Mouse (Mus musculus): Measurements from ENCODE around the gene Zfp708. TPM values are rescaled to one million over a fixed set of nuclear protein-coding genes. Genes with fewer than 3 reads are reported as not detected.

Gene Zfp708
- polyA plus RNA-seq, 1 experiment from 2014 or later = 6.0 TPM

- peaks cover 7% of the 10 kb centered on the region; the same call in 1 of the 2 replicates for H3K9me3 ChIP-seq
- H3K36me3 ChIP-seq (replicated peaks) = peaks cover 23% of the 10 kb centered on the region
- H3K4me1 ChIP-seq = peaks cover 7% of the 10 kb centered on the region; the same call in 1 of the 2 replicates
- WGBS = 79% methylated on average over 1 of the region's 1 CpGs
- no peak overlapping the region for H3K27ac ChIP-seq (replicated peaks)
- no peak for DNase-seq (ENCODE audit: low spot score)
- H3K4me3 ChIP-seq = peak overlapping the region; percentile 76
- no peaks in the 10 kb centered on the region for H3K27me3 ChIP-seq (replicated peaks; ENCODE audit: low read depth, poor library complexity, severe bottlenecking)
Observed at GRCm38 (mm10) chr13:67081946-67082345, 15.8 kb downstream of the Zfp708 start.

- Histone ChIP-seq H3K27ac (replicated peaks) (peak overlapping the region; percentile 93), H3K36me3 (replicated peaks) (peaks cover 30% of the 10 kb centered on the region), H3K4me3 (peak overlapping the region; percentile 76), H3K9me3 (peaks cover 8% of the 10 kb centered on the region; the same call in 1 of the 2 replicates), H3K4me1 (peaks cover 7% of the 10 kb centered on the region; the same call in 1 of the 2 replicates), H3K27me3 (replicated peaks; ENCODE audit: low read depth, poor library complexity, severe bottlenecking) (no peaks in the 10 kb centered on the region)
- WGBS = under 1% methylated on average over 24 of the region's 24 CpGs
- peak; percentile 88 for DNase-seq (ENCODE audit: low spot score)
Observed at GRCm38 (mm10) chr13:67081142-67081713, 16.5 kb downstream of the Zfp708 start.

GRCm38 (mm10) chr13:67077244-67077643 lies 20.5 kb downstream of the Zfp708 start:
- Histone ChIP-seq H3K36me3 (replicated peaks) (peaks cover 63% of the 10 kb centered on the region), H3K9me3 (peaks cover 32% of the 10 kb centered on the region; the same call in 1 of the 2 replicates), H3K4me3 (no peak overlapping the region), H3K27ac (replicated peaks) (no peak overlapping the region), H3K27me3 (replicated peaks; ENCODE audit: low read depth, poor library complexity, severe bottlenecking) (no peaks in the 10 kb centered on the region), H3K4me1 (peaks cover 7% of the 10 kb centered on the region; the same call in 1 of the 2 replicates)
- 92% methylated on average over 2 of the region's 2 CpGs for WGBS
- no peak for DNase-seq (ENCODE audit: low spot score)

GRCm38 (mm10) chr13:67072786-67073185 lies 25.0 kb downstream of the Zfp708 start:
- Histone ChIP-seq H3K9me3 (peaks cover 67% of the 10 kb centered on the region), H3K36me3 (replicated peaks) (peaks cover 93% of the 10 kb centered on the region)
- WGBS = 92% methylated on average over 2 of the region's 2 CpGs

GRCm38 (mm10) chr13:67065386-67065785 lies 32.4 kb downstream of the Zfp708 start:
- no peak overlapping the region for H3K27ac ChIP-seq (replicated peaks)
- H3K4me1 ChIP-seq = peaks cover under 1% of the 10 kb centered on the region; the same call in 1 of the 2 replicates
- no peak for DNase-seq (ENCODE audit: low spot score)
- peaks cover 29% of the 10 kb centered on the region for H3K9me3 ChIP-seq
- peaks cover 38% of the 10 kb centered on the region for H3K36me3 ChIP-seq (replicated peaks)
- H3K27me3 ChIP-seq (replicated peaks; ENCODE audit: low read depth, poor library complexity, severe bottlenecking) = no peaks in the 10 kb centered on the region
- H3K4me3 ChIP-seq = no peak overlapping the region
- WGBS = 88% methylated on average over 8 of the region's 8 CpGs

More at GRCm38 (mm10) chr13:67072786-67073185, 25.0 kb downstream of the Zfp708 start:
- no peaks in the 10 kb centered on the region for H3K27me3 ChIP-seq (replicated peaks; ENCODE audit: low read depth, poor library complexity, severe bottlenecking)
- no peaks in the 10 kb centered on the region for H3K4me1 ChIP-seq
- no peak overlapping the region for H3K4me3 ChIP-seq
- H3K27ac ChIP-seq (replicated peaks) = no peak overlapping the region
- DNase-seq (ENCODE audit: low spot score) = no peak

- WGBS = 60% methylated on average over 7 of the region's 7 CpGs
- H3K36me3 ChIP-seq (replicated peaks) = peaks cover 9% of the 10 kb centered on the region
Observed at GRCm38 (mm10) chr13:67062427-67062826, 35.3 kb downstream of the Zfp708 start.

GRCm38 (mm10) chr13:67060786-67061358 lies 36.9 kb downstream of the Zfp708 start, which contains the start of gene Zfp712:
Gene Zfp712 (minus strand): TSS chr13:67061170.
- H3K4me1 ChIP-seq = peaks cover 6% of the 10 kb centered on the region; the same call in 1 of the 2 replicates
- peak within 1 kb of the TSS; percentile 85 for H3K27ac ChIP-seq (replicated peaks)
- DNase-seq (ENCODE audit: low spot score) = peak; percentile 89
- peaks cover 3% of the 10 kb centered on the region; the same call in 1 of the 2 replicates for H3K36me3 ChIP-seq (replicated peaks)
- H3K9me3 ChIP-seq = 0 out of 2 replicates have a peak, but pooled peaks cover 4% of the 10 kb centered on the region
- H3K4me3 ChIP-seq = peak within 1 kb of the TSS; percentile 68
- under 1% methylated on average over 27 of the region's 27 CpGs for WGBS
- no peaks in the 10 kb centered on the region for H3K27me3 ChIP-seq (replicated peaks; ENCODE audit: low read depth, poor library complexity, severe bottlenecking)

More at GRCm38 (mm10) chr13:67062427-67062826, 35.3 kb downstream of the Zfp708 start:
- peaks cover 7% of the 10 kb centered on the region; the same call in 1 of the 2 replicates for H3K9me3 ChIP-seq
- H3K27ac ChIP-seq (replicated peaks) = no peak overlapping the region
- no peak overlapping the region for H3K4me3 ChIP-seq
- no peak for DNase-seq (ENCODE audit: low spot score)
- no peaks in the 10 kb centered on the region for H3K27me3 ChIP-seq (replicated peaks; ENCODE audit: low read depth, poor library complexity, severe bottlenecking)
- peaks cover 6% of the 10 kb centered on the region; the same call in 1 of the 2 replicates for H3K4me1 ChIP-seq

GRCm38 (mm10) chr13:67060161-67060785 lies 37.5 kb downstream of the Zfp708 start:
- whole genome bisulfite sequencing = 4% methylated on average over 12 of the region's 12 CpGs
- peak overlapping the region; percentile 68 for H3K4me3 ChIP-seq
- no peaks in the 10 kb centered on the region; the same call in 1 of the 2 replicates for H3K36me3 ChIP-seq (replicated peaks)
- no peak for DNase-seq (ENCODE audit: low spot score)
- 0 out of 2 replicates have a peak, but pooled peaks cover 4% of the 10 kb centered on the region for H3K9me3 ChIP-seq
- H3K27me3 ChIP-seq (replicated peaks; ENCODE audit: low read depth, poor library complexity, severe bottlenecking) = no peaks in the 10 kb centered on the region
- peak overlapping the region; percentile 85 for H3K27ac ChIP-seq (replicated peaks)
- peaks cover 6% of the 10 kb centered on the region; the same call in 1 of the 2 replicates for H3K4me1 ChIP-seq

Other genes with a start within 250 kb of the Zfp708 start
- 1.3 and 1.5 TPM in 2 replicates for gene Gm10767, start 193.1 kb downstream of the Zfp708 start, polyA plus RNA-seq (2016; fragmentation: Nextera tagmentation; extraction: Ambion mirVana)
- gene Zfp712, start 36.8 kb downstream of the Zfp708 start, polyA plus RNA-seq (2016; fragmentation: Nextera tagmentation; extraction: Ambion mirVana) = 3.4 and 3.6 TPM in 2 replicates
- 2.7 and 3.2 TPM in 2 replicates for gene Gm28557, start 10.6 kb upstream of the Zfp708 start, polyA plus RNA-seq (2016; fragmentation: Nextera tagmentation; extraction: Ambion mirVana)
- 0.23 and 0.29 TPM in 2 replicates for gene Rslcan18, start 18.3 kb upstream of the Zfp708 start, polyA plus RNA-seq (2016; fragmentation: Nextera tagmentation; extraction: Ambion mirVana)
- 1.7 and 2.6 TPM in 2 replicates for gene Zfp759, start 23.7 kb upstream of the Zfp708 start, polyA plus RNA-seq (2016; fragmentation: Nextera tagmentation; extraction: Ambion mirVana)
- gene Rsl1, start 75.2 kb upstream of the Zfp708 start, polyA plus RNA-seq (2016; fragmentation: Nextera tagmentation; extraction: Ambion mirVana) = 7.4 and 7.5 TPM in 2 replicates
- 1.1 and 1.3 TPM in 2 replicates for gene Zfp455, start 96.5 kb upstream of the Zfp708 start, polyA plus RNA-seq (2016; fragmentation: Nextera tagmentation; extraction: Ambion mirVana)
- 1.2 and 1.6 TPM in 2 replicates for gene Zfp458, start 180.5 kb upstream of the Zfp708 start, polyA plus RNA-seq (2016; fragmentation: Nextera tagmentation; extraction: Ambion mirVana)
- 0.32 and 0.62 TPM in 2 replicates for gene Zfp457, start 208.5 kb upstream of the Zfp708 start, polyA plus RNA-seq (2016; fragmentation: Nextera tagmentation; extraction: Ambion mirVana)
- 1.5 and 1.8 TPM in 2 replicates for gene Zfp595, start 234.6 kb upstream of the Zfp708 start, polyA plus RNA-seq (2016; fragmentation: Nextera tagmentation; extraction: Ambion mirVana)

All from embryonic facial prominence, embryonic 10.5 days (tissue).